Mouse (Mus musculus) small intestine, adult 2 months (tissue): ENCODE measurements around the gene Megf11.

ENCODE experiments used
- CTCF ChIP-seq: fragments of 200-500 bp; IDR thresholded peaks from 2 replicates; pipeline ENCODE4 v1.5.1; 2012; ENCODE audit warnings: low read depth, mild to moderate bottlenecking, control low read depth, inconsistent platforms, low read length, moderate library complexity, mixed read lengths; ENCODE audit not compliant: insufficient replicate concordance, insufficient read length; ENCODE audit errors: extremely low read depth
- POLR2A ChIP-seq: fragments of 200-500 bp; IDR thresholded peaks from 2 replicates; pipeline ENCODE4 v1.6.1; 2012; ENCODE audit warnings: low read depth, mild to moderate bottlenecking, control low read depth, inconsistent platforms, low read length, moderate library complexity

DNA sequence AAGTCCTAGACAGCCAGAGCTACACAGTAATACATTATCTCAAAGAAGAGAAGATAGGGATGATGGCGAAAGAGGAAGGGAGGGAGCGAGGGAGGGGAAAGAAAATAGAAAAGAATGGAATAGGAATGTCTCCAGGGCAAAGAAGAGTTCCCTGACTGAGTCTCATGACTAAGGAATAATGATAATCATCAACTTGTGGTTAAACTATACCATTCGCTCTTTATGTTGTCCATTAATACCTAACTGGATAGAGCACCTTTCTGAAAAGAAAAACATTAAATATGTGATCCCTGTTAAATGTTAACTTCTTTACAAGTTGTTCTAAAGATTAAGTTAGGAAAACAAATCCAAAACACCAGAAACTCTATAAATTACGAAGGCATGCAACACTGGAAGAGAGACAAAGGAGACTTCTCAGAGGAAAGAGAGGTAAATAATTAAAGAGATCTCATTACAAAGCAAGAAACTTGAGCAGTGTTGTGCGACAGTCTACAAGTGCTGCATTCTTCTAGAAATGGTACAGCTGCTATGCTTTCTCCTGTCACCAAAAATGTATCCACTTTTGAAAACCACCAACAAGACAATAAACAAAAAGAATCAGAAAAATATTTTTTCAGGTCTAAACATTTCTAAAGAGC lies 334.2 kb downstream of the Megf11 start:
- TF ChIP-seq POLR2A, result no peak
- no peak for TF ChIP-seq CTCF
